Comparison of ENCODE assay signal across 30 mouse cellular contexts in the genomic region with DNA sequence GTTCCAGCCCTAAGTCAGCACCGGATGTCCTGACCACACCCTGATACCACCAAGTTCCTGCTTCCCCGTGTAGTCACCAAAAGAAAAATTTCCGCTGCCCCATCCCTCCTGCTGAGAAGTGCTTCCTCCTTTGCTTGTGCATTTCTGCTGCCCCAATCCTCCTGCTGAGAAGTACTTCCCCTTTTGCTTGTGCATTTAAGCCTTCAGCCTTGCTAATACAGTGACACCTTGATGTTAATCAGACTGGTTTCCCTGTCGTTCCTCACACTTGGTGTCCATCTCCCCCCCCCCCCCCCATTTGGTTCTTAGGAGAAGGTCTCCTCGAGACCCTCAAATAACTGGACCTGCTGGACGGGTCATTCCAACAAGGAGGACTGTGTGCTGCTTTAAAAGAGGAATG. TPM values are rescaled to one million over a fixed set of nuclear protein-coding genes. Genes with fewer than 3 reads are reported as not detected.
"Had no signal": no experiment of that assay in that cellular context is flagged by ENCODE, and none has a peak within 500 bp of the region (broad histone marks: within the 10 kb centered on the region; RNA-seq: fewer than 3 reads in every experiment).

No protein-coding gene starts in this region.

RNA-seq across cellular contexts. Expression of a gene that starts 39.0 kb away (rescaled TPM):
- total RNA-seq: common myeloid progenitor, adult 5-6 weeks; forebrain, postnatal 0 days; gastrocnemius, adult 18-20 months; gastrocnemius, adult 2 months; gastrocnemius, adult 8-10 months; gastrocnemius, postnatal 10 days; gastrocnemius, postnatal 14 days; gastrocnemius, postnatal 25 days; gastrocnemius, postnatal 36 days; gastrocnemius, postnatal 4 days; granulocyte monocyte progenitor cell, adult 5-6 weeks; heart, adult 18-20 months; heart, adult 2 months; heart, adult 8-10 months had no signal
- polyA plus RNA-seq: cortical plate, adult 2 months; embryonic facial prominence, embryonic 10.5 days; embryonic facial prominence, embryonic 11.5 days; embryonic facial prominence, embryonic 12.5 days; embryonic facial prominence, embryonic 13.5 days; embryonic facial prominence, embryonic 14.5 days; embryonic facial prominence, embryonic 15.5 days; erythroblast, embryonic 14.5 days; forebrain, embryonic 11.5 days; forebrain, embryonic 12.5 days; forebrain, embryonic 13.5 days; forebrain, embryonic 15.5 days; forebrain, embryonic 16.5 days; forebrain, postnatal 0 days; gonadal fat pad, adult 2 months; heart, adult 2 months; heart, embryonic 10.5 days; heart, embryonic 11.5 days had no signal
